Comparison of ENCODE assay signal across 23 mouse cellular contexts in the genomic region with DNA sequence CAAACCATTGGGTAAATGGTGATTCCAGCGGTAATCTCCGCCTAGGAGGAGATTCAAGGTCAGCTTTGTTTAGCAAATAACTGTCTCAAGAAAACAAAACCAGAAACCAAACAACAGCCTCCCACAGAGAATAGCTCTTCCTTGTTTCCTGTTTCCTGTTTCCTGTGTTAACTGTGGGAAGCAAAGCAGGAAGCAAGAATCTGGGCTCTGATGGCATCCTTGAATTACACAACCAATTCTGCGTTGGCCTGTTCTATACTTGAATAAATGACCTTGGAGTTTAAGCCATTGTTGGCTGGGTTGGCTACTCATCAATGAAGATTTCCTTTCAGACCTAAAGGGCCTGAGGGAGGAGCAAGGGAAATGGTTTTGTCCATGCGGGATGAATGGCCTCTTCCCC. TPM values are rescaled to one million over a fixed set of nuclear protein-coding genes. Genes with fewer than 3 reads are reported as not detected.
A peak's percentile ranks its signal among the peaks of the same experiment; 100 is the strongest.
DNase-seq lines count a peak whose midpoint lies in the region; ATAC-seq and TF ChIP-seq lines count a peak whose summit lies in the region.
"Had no signal": no experiment of that assay in that cellular context is flagged by ENCODE, and none has a peak within 500 bp of the region (broad histone marks: within the 10 kb centered on the region; RNA-seq: fewer than 3 reads in every experiment).

No protein-coding gene starts in this region.

- intact Hi-C loops in heart, postnatal 36 days (cut with DNase I): no loop called here

- no peak overlapping the region for H3K9ac ChIP-seq in kidney, postnatal 0 days (ENCODE audit: low read depth, low read length)
- H3K9ac ChIP-seq: embryonic facial prominence, embryonic 12.5 days; forebrain, embryonic 13.5 days; forebrain, embryonic 15.5 days; forebrain, postnatal 0 days had no signal

- no peak overlapping the region for H3K4me3 ChIP-seq in kidney, postnatal 0 days (replicated peaks; ENCODE audit: low read depth, low read length)
- H3K4me3 ChIP-seq: embryonic facial prominence, embryonic 10.5 days; embryonic facial prominence, embryonic 12.5 days; forebrain, embryonic 13.5 days; forebrain, embryonic 15.5 days had no signal

- H3K4me1 ChIP-seq in kidney, postnatal 0 days (replicated peaks; ENCODE audit: insufficient read depth, low read length): no peaks in the 10 kb centered on the region
- H3K4me1 ChIP-seq: embryonic facial prominence, embryonic 10.5 days; embryonic facial prominence, embryonic 12.5 days had no signal

- no peak for TF ChIP-seq CTCF in kidney, postnatal 0 days (IDR thresholded peaks at IDR 0.05; ENCODE audit: low read depth)

- no peaks in the 10 kb centered on the region for H3K36me3 ChIP-seq in kidney, postnatal 0 days (ENCODE audit: insufficient read depth, low read length)
- H3K36me3 ChIP-seq: embryonic facial prominence, embryonic 10.5 days; embryonic facial prominence, embryonic 12.5 days; forebrain, embryonic 15.5 days had no signal

- peak; percentile 71 for DNase-seq in heart, adult 11 months
- no peak for DNase-seq in heart, postnatal 36 days
- DNase-seq in kidney, postnatal 0 days (ENCODE audit: low spot score): peak; percentile 24
- no peak for DNase-seq in kidney, postnatal 10 days
- DNase-seq in ES-CJ7 (ENCODE audit: low read depth, low spot score) (peak; percentile 28), ZHBTc4 (ENCODE audit: low read depth, low spot score) (peak; percentile 69)
- no peak for DNase-seq in adrenal gland, adult 18-20 months (ENCODE audit: low spot score in 2 of 2)
- DNase-seq in layer of hippocampus, adult 11-12 months (ENCODE audit: low spot score): no peak
- DNase-seq: adrenal gland, adult 8-10 months; adrenal gland, postnatal 14 days; adrenal gland, postnatal 36 days; B cell, adult 2 months; cerebellum, adult 11 months; cerebellum, adult 2 months; cerebellum, adult 9-10 months; cerebellum, postnatal 10 days; cerebellum, postnatal 25 days; forebrain, postnatal 0 days had no signal

- no peak overlapping the region for H3K27ac ChIP-seq in kidney, postnatal 0 days
- H3K27ac ChIP-seq: embryonic facial prominence, embryonic 10.5 days; embryonic facial prominence, embryonic 12.5 days; forebrain, embryonic 13.5 days; forebrain, embryonic 15.5 days had no signal

- 74% methylated on average over 4 of the region's 4 CpGs for WGBS in kidney, postnatal 0 days

- H3K27me3 ChIP-seq in kidney, postnatal 0 days (ENCODE audit: insufficient read depth, low read length): no peaks in the 10 kb centered on the region
- H3K27me3 ChIP-seq: embryonic facial prominence, embryonic 12.5 days; forebrain, embryonic 13.5 days; forebrain, embryonic 15.5 days had no signal

- no peak for ATAC-seq in kidney, postnatal 0 days (replicated peaks; ENCODE audit: low FRiP score, low read depth)
- ATAC-seq: CD4-positive, CD25-positive, alpha-beta regulatory T cell, adult 4 months; forebrain, embryonic 13.5 days; forebrain, embryonic 15.5 days; forebrain, postnatal 0 days had no signal

- no peaks in the 10 kb centered on the region for H3K9me3 ChIP-seq in kidney, postnatal 0 days (replicated peaks; ENCODE audit: low read length)
- H3K9me3 ChIP-seq: embryonic facial prominence, embryonic 10.5 days; embryonic facial prominence, embryonic 12.5 days; forebrain, embryonic 13.5 days; forebrain, embryonic 15.5 days had no signal

- H3K4me2 ChIP-seq in kidney, postnatal 0 days (ENCODE audit: low read length): no peak overlapping the region
- H3K4me2 ChIP-seq: embryonic facial prominence, embryonic 12.5 days; forebrain, embryonic 13.5 days; forebrain, embryonic 15.5 days had no signal

RNA-seq across cellular contexts. Expression of a gene that starts 5.2 kb away (rescaled TPM):
- total RNA-seq in heart, postnatal 36 days (2021): 100 to 1,000 TPM in 1 of 2 experiments, 10 to 100 TPM in 1; 91.4 to 117 TPM
- polyA plus RNA-seq in kidney, postnatal 0 days (2015; fragmentation: Nextera tagmentation; extraction: Ambion mirVana): 12.5 and 14.5 TPM in 2 replicates
- total RNA-seq in adrenal gland, adult 18-20 months (2021): 10 to 100 TPM; 31.1 to 44.3 TPM

Comparison
In these comparisons a context has a peak if more than half of its experiments do, and no peak if none do; other contexts are left out.
1. DNase-seq: peak in heart, adult 11 months (single experiment), kidney, postnatal 0 days (single experiment), ES-CJ7 (single experiment) and ZHBTc4 (single experiment); none in heart, postnatal 36 days (0 of 2), kidney, postnatal 10 days (single experiment), adrenal gland, adult 18-20 months (0 of 2) and layer of hippocampus, adult 11-12 months (single experiment).